Mouse (Mus musculus) embryonic facial prominence, embryonic 11.5 days (tissue): ENCODE measurements at regions not wholly inside any gene's neighbourhood (a gene's known extent, or its start where the extent isn't known, plus 50 kb on each side); places are given as distances from the start of the nearest gene placed in this dataset.
"Not testable (repeated sequence)": the region's sequence is repeated elsewhere in the genome, so short reads cannot be mapped to it uniquely, and the experiment has no call there.

ENCODE experiments used
- ATAC-seq: fragments of 200-750 bp; cut with Nextera tagmentation; replicated peaks from 2 replicates; pipeline ENCODE4 v1.8.0; 2017; ENCODE audit warnings: low read depth; ENCODE audit not compliant: insufficient number of reproducible peaks, low FRiP score, low TSS enrichment
- DNase-seq: peaks from one replicate; pipeline ENCODE4 v3.0.0-alpha.2; 2015; ENCODE audit warnings: low spot score
- H3K27ac ChIP-seq: fragments of 300-500 bp; sonication (generic); replicated peaks from 2 replicates; pipeline ENCODE4 v1.5.1; 2014; ENCODE audit warnings: mild to moderate bottlenecking, low read depth, low read length, control low read depth
- H3K27me3 ChIP-seq: fragments of 300-500 bp; sonication (generic); 2 replicates; pipeline ENCODE4 v1.6.1; 2014; ENCODE audit warnings: mild to moderate bottlenecking, low read length, moderate library complexity, mixed read lengths; ENCODE audit not compliant: control insufficient read depth, insufficient read depth
- H3K36me3 ChIP-seq: fragments of 300-500 bp; sonication (generic); replicated peaks from 2 replicates; pipeline ENCODE4 v1.6.1; 2014; ENCODE audit warnings: low read depth, mild to moderate bottlenecking, low read length, moderate library complexity, mixed read lengths; ENCODE audit not compliant: control insufficient read depth, insufficient read depth
- H3K4me1 ChIP-seq: fragments of 300-500 bp; sonication (generic); 2 replicates; pipeline ENCODE4 v1.6.1; 2014; ENCODE audit warnings: low read length, mixed read lengths; ENCODE audit not compliant: control insufficient read depth, insufficient read depth
- H3K4me2 ChIP-seq: fragments of 300-500 bp; sonication (generic); 2 replicates; pipeline ENCODE4 v1.6.1; 2014; ENCODE audit warnings: low read depth, mild to moderate bottlenecking, control low read depth, low read length, moderate library complexity
- H3K4me3 ChIP-seq: fragments of 300-500 bp; sonication (generic); 2 replicates; pipeline ENCODE4 v1.5.1; 2014; ENCODE audit warnings: low read depth, low read length, control low read depth
- H3K9ac ChIP-seq: fragments of 300-500 bp; sonication (generic); replicated peaks from 2 replicates; pipeline ENCODE4 v1.6.1; 2014; ENCODE audit warnings: mild to moderate bottlenecking, control low read depth, low read length
- H3K9me3 ChIP-seq: fragments of 300-500 bp; sonication (generic); replicated peaks from 2 replicates; pipeline ENCODE4 v1.6.1; 2016; ENCODE audit warnings: mild to moderate bottlenecking, low read length, inconsistent platforms, mixed read lengths; ENCODE audit not compliant: control insufficient read depth
- WGBS: fragments of 180-500 bp; shearing (Covaris S2); extraction: QIAGEN DNeasy Blood & Tissue Kit; methylation state at CpG from one replicate; pipeline ENCODE4 v1.1.7; 2014; 5-methylcytosine and 5-hydroxymethylcytosine counted together

GRCm38 (mm10) chr9:41429236-41429635, 267.7 kb upstream of the Ubash3b start:
- WGBS, result 93% methylated on average over 4 of the region's 4 CpGs
- H3K4me1 ChIP-seq, result no peaks in the 10 kb centered on the region
- H3K27me3 ChIP-seq, result no peaks in the 10 kb centered on the region
- DNase-seq (no peak), ATAC-seq (no peak)
- no peaks in the 10 kb centered on the region for H3K36me3 ChIP-seq
- H3K4me2 ChIP-seq, result no peak overlapping the region
- no peak overlapping the region for H3K27ac ChIP-seq
- no peaks in the 10 kb centered on the region for H3K9me3 ChIP-seq
- no peak overlapping the region for H3K4me3 ChIP-seq
- H3K9ac ChIP-seq, result no peak overlapping the region

DNA sequence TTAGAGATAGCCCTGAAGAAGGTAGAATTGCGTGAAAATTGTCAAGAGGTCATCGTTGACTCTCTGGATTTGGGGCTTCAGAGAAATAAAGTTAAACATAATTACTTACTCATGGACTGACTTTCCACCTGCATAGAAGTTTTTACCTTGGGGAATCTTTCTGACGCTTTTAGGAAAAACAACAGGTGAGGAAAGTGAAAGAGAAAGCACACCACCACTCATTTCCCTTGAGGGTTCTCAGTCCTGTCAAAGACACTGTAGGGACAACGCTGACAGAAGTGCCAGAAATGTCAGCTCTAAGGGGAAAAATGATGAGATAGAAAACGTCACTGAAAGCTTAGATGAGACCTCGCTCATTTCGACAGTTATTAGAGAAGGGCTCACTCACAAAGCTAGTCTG, 265.2 kb upstream of the Ubash3b start:
- no peak overlapping the region for H3K4me2 ChIP-seq
- no peak overlapping the region for H3K27ac ChIP-seq
- H3K9ac ChIP-seq, result no peak overlapping the region
- H3K9me3 ChIP-seq, result no peaks in the 10 kb centered on the region
- ATAC-seq (no peak), DNase-seq (no peak)
- WGBS, result 80% methylated on average over 7 of the region's 7 CpGs
- H3K36me3 ChIP-seq, result no peaks in the 10 kb centered on the region
- no peaks in the 10 kb centered on the region for H3K4me1 ChIP-seq
- H3K27me3 ChIP-seq, result no peaks in the 10 kb centered on the region
- no peak overlapping the region for H3K4me3 ChIP-seq

DNA sequence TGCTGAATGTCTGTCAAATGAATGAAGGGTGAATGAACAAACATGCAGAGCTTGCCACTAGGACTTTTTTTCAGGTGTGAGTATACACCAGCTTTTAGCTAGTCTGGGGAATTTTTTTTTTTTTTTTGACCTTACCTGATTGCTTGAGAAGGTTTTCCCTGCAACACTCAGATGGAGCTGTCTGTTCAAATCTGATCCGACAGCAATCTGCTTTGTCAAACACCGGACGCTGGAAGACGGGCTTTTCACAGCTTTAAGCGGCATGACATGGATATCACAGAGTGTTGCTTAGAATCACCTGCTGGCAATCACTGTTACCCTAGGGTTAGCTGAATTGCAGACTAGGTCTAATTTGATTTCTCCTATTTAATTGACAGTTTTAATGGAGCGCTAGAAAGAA, 263.7 kb upstream of the Ubash3b start:
- H3K4me1 ChIP-seq, result no peaks in the 10 kb centered on the region
- DNase-seq (no peak), ATAC-seq (no peak)
- H3K4me3 ChIP-seq, result no peak overlapping the region
- H3K36me3 ChIP-seq, result no peaks in the 10 kb centered on the region
- no peak overlapping the region for H3K4me2 ChIP-seq
- H3K9me3 ChIP-seq, result no peaks in the 10 kb centered on the region
- no peak overlapping the region for H3K9ac ChIP-seq
- H3K27ac ChIP-seq, result no peak overlapping the region
- no peaks in the 10 kb centered on the region for H3K27me3 ChIP-seq
- WGBS, result 65% methylated on average over 6 of the region's 6 CpGs

DNA sequence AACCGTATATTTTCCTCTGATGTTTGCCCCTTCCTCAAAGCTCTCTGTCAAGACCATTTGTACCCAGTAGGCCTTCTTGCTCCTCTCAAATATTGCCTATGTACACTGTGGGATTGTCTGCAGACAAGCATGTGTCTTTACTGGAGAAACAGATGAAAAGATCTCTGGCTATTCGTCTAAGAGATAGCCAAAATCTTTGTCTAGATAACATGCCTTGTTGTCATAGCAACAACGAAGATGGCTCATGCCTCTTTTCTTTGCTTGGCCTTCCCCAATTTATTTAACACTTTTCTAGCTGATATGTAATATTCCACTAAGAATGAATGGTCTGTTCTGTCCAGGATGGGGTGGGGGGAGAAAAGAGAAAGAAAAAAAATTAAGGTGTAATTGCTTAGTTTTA, 252.3 kb upstream of the Ubash3b start:
- H3K4me2 ChIP-seq, result no peak overlapping the region

DNA sequence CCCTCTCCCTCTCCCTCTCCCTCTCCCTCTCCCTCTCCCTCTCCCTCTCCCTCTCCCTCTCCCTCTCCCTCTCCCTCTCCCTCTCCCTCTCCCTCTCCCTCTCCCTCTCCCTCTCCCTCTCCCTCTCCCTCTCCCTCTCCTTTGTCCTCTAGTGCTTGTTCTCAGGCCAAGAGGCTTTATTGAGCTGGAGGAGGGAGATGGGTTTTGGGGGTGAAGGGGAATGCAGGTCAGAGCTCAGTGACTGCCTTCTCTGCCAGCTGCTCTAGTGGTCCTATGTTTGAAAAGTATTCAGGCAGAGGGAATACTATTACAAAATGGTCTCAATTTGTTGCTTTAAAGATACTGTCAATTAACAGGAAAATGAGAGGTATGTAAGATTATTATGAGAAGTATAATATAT, 251.6 kb upstream of the Ubash3b start:
- H3K36me3 ChIP-seq, DNase-seq, H3K9me3 ChIP-seq, H3K27me3 ChIP-seq, H3K4me2 ChIP-seq, H3K27ac ChIP-seq, H3K4me3 ChIP-seq, H3K4me1 ChIP-seq, ATAC-seq, H3K9ac ChIP-seq: not testable (repeated sequence)

More for the DNA sequence above, 252.3 kb upstream of the Ubash3b start:
- H3K27ac ChIP-seq, result no peak overlapping the region
- H3K4me1 ChIP-seq, result no peaks in the 10 kb centered on the region
- no peak overlapping the region for H3K4me3 ChIP-seq
- 87% methylated on average over 3 of the region's 3 CpGs for whole genome bisulfite sequencing
- H3K9ac ChIP-seq, result no peak overlapping the region
- H3K36me3 ChIP-seq, result no peaks in the 10 kb centered on the region
- no peak for ATAC-seq
- H3K9me3 ChIP-seq, result no peaks in the 10 kb centered on the region
- DNase-seq, result no peak
- H3K27me3 ChIP-seq, result no peaks in the 10 kb centered on the region

GRCm38 (mm10) chr9:41412174-41412757, 250.8 kb upstream of the Ubash3b start:
- no peak overlapping the region for H3K4me2 ChIP-seq
- no peak overlapping the region for H3K27ac ChIP-seq
- DNase-seq, result no peak
- H3K36me3 ChIP-seq, result no peaks in the 10 kb centered on the region
- H3K9ac ChIP-seq, result no peak overlapping the region
- H3K4me1 ChIP-seq, result no peaks in the 10 kb centered on the region
- no peak overlapping the region for H3K4me3 ChIP-seq
- H3K27me3 ChIP-seq, result no peaks in the 10 kb centered on the region
- no peak for ATAC-seq
- WGBS, result 40% methylated on average over 5 of the region's 5 CpGs
- H3K9me3 ChIP-seq, result no peaks in the 10 kb centered on the region

GRCm38 (mm10) chr9:41408301-41408700, 246.8 kb upstream of the Ubash3b start:
- no peak for DNase-seq
- no peak overlapping the region for H3K27ac ChIP-seq
- H3K9ac ChIP-seq, result no peak overlapping the region
- no peak overlapping the region for H3K4me3 ChIP-seq
- H3K4me1 ChIP-seq, result no peaks in the 10 kb centered on the region
- no peak for ATAC-seq
- no peak overlapping the region for H3K4me2 ChIP-seq
- H3K9me3 ChIP-seq, result no peaks in the 10 kb centered on the region
- no peaks in the 10 kb centered on the region for H3K27me3 ChIP-seq
- no peaks in the 10 kb centered on the region for H3K36me3 ChIP-seq
- 35% methylated on average over 2 of the region's 2 CpGs for WGBS

DNA sequence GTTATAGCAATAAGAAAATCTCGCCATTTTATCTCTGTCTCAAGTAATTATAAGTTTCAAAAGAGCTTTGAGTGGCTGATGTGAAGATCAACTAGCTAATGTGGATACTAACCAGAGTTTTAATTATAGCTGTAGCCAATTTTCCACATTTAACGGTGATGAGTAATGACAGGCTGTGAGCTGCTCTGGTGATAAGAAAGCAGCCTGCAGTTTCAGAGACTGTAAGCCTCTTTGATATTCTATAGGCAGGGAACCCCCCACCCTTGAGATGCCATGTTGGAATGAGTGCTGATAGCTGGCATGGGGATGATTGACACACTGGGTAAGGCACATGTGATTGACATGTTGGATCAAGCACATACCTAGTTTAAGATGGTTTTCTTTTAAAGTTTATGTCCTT, 245.6 kb upstream of the Ubash3b start:
- H3K27ac ChIP-seq, result no peak overlapping the region
- no peaks in the 10 kb centered on the region for H3K27me3 ChIP-seq
- no peak overlapping the region for H3K4me3 ChIP-seq
- DNase-seq, result no peak
- WGBS, result 62% methylated on average over 2 of the region's 2 CpGs
- H3K4me1 ChIP-seq, result no peaks in the 10 kb centered on the region
- H3K36me3 ChIP-seq, result no peaks in the 10 kb centered on the region; the same call in 1 of the 2 replicates
- H3K9me3 ChIP-seq, result no peaks in the 10 kb centered on the region
- no peak for ATAC-seq
- H3K4me2 ChIP-seq, result no peak overlapping the region
- H3K9ac ChIP-seq, result no peak overlapping the region
